Mouse (Mus musculus): Measurements from ENCODE around the gene Cavin3.
"Not testable (repeated sequence)": the region's sequence is repeated elsewhere in the genome, so short reads cannot be mapped to it uniquely, and the experiment has no call there.

Gene Cavin3

GRCm38 (mm10) chr7:105480081-105480480 is 2.0 kb downstream of the Cavin3 start:
- no peak for DNase-seq

GRCm38 (mm10) chr7:105479232-105479631 is 2.9 kb downstream of the Cavin3 start:
- DNase-seq = no peak

- DNase-seq = no peak
These were observed 3.8 kb downstream of the Cavin3 start for GRCm38 (mm10) chr7:105478344-105478743.

GRCm38 (mm10) chr7:105477841-105478240 is 4.3 kb downstream of the Cavin3 start:
- DNase-seq = peak; percentile 22

- no peak for DNase-seq
These were observed 4.7 kb downstream of the Cavin3 start for GRCm38 (mm10) chr7:105477433-105477700.

- no peak for DNase-seq
These were observed 5.2 kb downstream of the Cavin3 start for GRCm38 (mm10) chr7:105476683-105477432.

GRCm38 (mm10) chr7:105475396-105475949 is 6.6 kb downstream of the Cavin3 start:
- no peak for DNase-seq

- no peak for DNase-seq
These were observed 7.3 kb downstream of the Cavin3 start for GRCm38 (mm10) chr7:105474771-105475315.

GRCm38 (mm10) chr7:105472607-105473006 is 9.5 kb downstream of the Cavin3 start:
- no peak for DNase-seq

- not testable (repeated sequence) for DNase-seq
These were observed 16.6 kb downstream of the Cavin3 start for GRCm38 (mm10) chr7:105465505-105465904.

GRCm38 (mm10) chr7:105458546-105458945 is 23.6 kb downstream of the Cavin3 start:
- no peak for DNase-seq

GRCm38 (mm10) chr7:105453345-105453744 is 28.8 kb downstream of the Cavin3 start:
- not testable (repeated sequence) for DNase-seq

- DNase-seq = no peak
These were observed 37.0 kb downstream of the Cavin3 start for GRCm38 (mm10) chr7:105445076-105445475.

GRCm38 (mm10) chr7:105441426-105441825 is 40.7 kb downstream of the Cavin3 start:
- no peak for DNase-seq

GRCm38 (mm10) chr7:105437979-105438772 is 43.9 kb downstream of the Cavin3 start:
- DNase-seq = no peak

GRCm38 (mm10) chr7:105434798-105435197 is 47.3 kb downstream of the Cavin3 start:
- no peak for DNase-seq

- DNase-seq = no peak
These were observed 48.2 kb downstream of the Cavin3 start for GRCm38 (mm10) chr7:105433859-105434258.

GRCm38 (mm10) chr7:105432058-105432457 is 50.0 kb downstream of the Cavin3 start:
- no peak for DNase-seq
